Mouse (Mus musculus) cerebellum, adult 9-10 months (tissue): Measurements from ENCODE around the gene Enpp1.

ENCODE experiments used
- DNase-seq: peaks from one replicate; pipeline ENCODE4 v3.0.0; 2022

The Enpp1 gene

DNA sequence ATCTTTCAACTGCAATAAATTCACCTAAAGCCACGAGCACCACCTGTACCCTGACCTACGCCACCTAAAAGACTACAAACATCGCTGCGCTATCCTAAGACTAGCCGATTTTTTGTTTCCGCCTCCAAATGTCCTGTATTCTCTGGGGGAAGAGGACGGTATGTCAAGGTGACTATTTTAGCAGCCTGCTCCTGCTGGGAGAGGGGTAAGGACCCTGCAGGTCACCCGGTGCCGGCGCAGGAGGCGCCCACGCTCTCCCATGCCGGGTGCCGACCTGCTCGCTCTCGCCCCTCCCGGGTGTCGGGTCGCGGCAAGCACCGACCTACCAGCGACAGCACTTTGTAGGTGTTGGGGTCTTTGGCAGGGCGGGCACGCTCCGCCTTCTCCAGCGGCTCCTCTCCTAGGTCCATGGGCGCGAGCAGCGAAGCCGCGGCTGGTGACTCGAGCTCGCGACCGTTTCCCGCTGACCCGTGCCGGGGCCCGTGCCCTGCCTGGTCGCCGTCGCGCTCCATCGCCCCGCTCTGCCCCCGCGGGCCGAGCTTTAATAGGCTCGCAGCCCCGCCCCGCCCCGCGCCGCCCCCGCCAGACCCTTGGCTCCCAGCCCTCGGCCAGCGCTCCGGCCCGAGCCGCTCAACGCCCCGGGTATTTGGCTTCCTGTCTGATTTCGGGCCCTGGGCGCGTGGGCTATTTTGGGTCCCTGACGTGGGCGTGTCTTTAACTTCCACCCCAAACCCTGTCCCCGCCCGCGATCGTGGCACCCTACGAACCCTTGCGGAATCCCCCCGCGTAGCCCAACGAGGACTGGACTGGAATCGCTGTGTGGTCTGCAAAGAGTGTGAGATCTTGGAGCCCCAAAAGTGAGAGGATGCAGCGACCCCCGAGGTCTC is at the start of gene Enpp1:
Gene Enpp1, minus strand, starts transcription at position 680 of the 887 bp plus-strand sequence.
- DNase-seq = no peak

DNA sequence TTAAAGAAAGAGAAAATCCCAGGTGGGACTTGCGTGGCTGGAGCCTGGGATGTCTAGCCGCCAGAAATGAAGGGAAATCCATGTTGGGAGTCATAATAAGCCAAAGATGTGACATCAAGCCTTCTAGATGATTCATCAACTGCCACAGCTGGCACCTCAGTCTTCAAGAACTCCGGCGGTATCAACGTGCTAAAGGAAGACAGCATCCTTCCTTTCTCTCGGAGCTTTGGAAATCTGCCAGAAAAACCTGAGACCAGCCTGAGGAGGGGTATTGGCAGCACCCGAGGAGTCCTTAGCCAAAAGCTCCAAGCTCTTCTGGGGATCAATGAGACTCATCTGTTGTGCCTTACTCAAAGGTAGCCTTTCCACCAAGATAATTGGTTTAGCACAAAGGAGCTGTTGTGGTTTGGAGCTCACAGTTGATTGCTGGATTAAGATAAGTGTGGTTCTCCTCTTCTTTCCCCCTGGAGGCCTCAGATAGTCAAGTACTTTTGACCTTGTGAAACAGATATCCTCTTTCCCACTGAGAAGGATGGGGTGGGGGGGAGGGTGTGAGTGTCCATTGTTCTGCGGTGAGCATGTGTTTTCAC is 46.5 kb upstream of the Enpp1 start:
- no peak for DNase-seq

DNA sequence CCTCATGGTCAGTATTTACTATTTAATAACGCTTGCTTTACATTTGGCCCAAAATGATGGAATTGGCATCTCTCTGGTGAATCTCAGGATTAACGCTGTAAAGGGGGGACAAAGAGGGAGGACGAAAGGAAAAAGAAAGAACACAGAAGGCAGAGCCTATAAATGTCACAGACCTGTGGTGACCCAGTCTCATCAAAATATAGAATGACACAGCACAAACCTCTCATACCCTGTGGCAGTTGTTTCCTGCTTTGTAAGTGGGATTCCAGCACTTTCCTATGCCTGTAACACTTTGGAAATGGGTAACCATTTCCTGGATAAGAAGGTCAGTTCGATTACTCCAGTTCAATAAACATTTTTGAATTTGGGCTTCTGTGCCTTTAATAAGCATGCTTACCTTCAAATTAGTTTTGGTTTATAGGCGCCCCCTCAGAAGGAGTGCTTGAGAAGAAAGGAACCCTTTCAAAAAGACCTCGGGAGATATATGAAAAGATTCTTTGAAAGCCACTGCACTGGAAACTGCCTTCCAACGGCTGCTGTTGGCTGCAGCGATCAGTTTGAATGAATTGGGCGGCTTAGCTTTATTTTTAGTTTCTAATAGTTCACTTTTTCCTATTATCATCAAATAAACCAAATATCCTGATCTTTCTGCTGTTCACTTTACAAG is 43.0 kb upstream of the Enpp1 start:
- no peak for DNase-seq

DNA sequence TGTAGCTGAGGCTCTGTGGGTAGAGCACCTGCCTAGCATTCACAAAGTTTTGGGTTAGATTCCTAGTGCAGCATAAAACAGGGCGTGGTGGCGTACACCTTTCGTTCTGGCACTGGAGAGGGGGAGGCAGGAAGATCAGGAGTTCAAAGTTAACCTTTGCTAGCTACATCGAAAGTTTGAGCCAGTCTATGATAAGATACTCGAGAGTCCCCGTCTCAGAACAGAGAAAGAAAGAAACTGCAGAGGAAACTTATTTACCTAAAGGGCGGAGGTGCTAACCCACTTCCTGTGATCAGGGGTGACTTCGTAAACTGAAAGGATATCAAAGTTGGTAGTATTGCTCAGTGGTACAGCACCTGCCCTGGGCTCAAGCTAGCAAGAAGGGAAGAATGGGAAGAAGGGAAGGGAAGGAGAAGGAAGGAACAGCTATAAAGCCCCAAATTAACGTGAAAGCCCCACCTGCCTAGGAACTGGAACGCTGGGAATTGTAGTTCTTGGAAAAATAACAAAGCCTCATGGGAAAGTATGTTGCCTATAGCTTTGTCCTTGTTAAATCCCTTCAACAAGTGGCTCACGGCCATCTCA is 42.4 kb upstream of the Enpp1 start:
- DNase-seq = no peak

DNA sequence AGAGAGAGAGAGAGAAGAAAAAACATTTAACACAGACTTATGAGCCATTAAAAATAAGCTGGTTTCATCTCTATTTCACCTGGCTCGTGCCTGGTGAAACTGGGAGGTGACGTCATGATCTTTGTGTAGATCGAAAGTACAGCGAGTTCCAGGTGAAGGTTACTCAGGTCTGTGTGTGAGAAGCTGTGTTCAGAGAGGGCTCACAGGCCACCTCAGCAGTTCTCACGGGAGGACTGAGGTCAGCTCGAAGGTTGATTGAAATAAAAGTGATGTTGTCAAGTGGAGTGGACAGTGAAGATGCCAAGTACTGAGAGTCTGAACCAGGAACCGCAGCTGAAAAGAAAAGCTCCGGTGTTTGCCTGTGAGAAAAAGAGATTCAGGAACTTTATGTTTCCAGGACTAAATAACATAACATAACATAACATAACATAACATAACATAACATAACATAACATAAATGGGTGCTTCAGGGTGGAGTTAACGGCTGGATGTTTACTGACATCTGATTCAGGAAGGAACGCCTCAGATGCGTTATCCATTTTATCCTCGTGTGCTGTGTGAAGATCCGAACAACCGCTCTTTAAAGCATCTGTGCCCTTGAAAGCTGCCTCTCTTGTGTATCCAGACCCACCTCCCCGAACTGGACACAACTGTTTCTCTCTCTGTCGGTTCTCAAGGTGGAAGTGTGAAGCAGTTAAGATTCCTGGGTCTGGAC is 41.7 kb upstream of the Enpp1 start:
- DNase-seq = no peak

DNA sequence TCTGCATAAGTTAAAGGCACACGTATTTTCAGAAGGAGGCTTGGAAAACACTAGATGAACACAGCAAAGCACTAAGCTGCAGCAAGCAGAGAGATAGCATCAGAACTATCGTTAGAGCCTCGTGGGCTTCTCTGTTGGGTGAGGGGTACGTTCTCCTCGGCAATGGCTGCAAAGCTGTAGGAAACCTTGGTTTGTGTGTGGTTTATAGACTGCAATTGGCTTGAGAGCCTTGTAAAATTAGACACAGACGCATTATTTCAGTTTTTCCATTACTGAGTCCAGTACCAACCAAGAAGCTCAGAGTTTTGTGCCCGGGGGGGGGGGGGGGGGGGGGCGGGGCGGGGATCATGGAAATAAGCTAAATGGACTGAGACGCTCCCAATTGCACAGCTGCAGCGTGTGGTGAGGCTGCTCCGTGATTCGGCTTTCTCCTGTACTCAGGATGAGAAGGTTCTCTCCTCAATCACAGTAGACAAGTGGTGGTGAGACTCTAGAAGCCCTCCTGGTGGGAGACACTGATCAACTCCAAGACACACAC is 31.1 kb upstream of the Enpp1 start:
- DNase-seq = no peak

DNA sequence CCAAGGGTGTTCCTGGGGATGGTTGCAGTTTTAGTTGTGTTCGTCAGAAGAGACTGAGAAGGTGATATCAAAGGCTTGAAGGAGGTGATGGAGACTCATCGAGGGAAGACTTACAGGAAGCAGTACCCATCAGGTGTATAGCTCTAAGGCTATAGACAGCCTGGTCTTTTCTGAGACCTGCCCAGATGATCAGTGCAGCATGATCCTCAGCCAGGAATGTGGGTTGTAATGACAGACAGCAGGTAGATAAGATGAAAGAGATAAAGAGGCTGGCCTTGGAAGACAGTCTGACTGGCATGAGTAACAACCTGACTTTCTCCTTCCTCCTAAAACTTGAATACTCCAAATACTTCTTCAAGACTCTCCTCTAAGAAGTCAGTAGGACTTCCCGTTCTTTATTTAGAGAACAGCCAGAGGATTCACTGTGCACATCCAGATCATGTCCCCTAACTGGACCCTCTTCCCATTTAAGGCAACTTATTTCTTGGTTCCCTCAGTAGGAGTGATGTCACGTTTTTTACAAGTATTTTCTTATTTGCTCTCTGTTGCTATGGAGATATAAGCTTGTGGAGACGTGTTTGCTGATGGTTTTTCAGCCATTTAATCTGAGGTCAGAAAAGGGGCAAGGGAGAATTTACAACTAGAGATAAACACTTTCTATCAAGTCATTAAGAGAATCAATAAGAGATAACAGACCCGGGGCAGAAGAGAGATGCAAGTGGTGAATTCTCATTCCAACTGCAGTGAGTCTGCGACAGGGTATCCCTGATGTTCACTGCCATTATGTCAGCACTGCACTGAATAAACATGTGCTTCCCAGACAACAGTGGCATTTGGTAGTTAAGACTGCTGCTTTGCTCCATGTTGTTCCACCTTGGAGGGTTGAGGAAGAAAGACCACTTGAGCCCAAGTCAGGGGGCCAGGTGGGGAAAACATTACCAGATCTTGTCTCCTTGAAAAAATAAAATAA is 29.6 kb upstream of the Enpp1 start:
- no peak for DNase-seq

DNA sequence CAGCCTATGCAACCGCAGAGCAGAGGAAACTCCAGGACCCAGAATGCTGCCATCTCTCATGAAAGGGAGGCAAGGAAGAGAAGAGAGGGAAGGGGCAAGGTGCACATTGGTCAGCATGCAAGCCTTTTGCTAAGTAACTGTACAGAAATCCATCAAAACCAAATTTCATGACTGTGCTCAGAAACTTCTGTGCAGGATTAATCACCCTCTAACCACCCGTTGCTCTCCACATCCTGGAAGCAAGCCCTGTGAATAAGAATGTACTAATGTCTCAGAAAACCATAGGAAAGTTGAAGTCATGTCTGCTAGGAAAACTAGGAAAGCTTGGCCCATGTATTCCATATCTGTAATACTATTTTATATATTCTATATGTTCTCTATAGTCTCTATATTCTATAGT is 27.2 kb upstream of the Enpp1 start:
- DNase-seq = no peak

DNA sequence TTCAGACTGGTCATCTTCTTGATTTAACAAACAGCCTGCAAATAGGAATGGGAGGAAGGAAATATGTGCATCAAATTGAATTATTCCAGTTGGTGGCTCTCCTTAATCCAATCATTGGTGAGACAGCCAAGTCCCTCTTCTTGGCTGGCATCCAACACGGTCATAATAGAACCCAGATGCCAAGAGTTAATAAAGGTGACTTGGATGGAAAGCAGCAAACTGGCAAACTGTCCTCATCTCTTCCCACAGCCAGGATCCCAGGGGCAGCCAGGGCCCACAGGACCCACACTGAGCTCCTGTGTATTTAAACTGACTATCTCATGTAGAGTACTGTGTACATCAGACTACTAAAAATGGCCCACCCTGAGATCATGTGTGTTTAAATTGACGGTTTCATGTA is 26.5 kb upstream of the Enpp1 start:
- no peak for DNase-seq

DNA sequence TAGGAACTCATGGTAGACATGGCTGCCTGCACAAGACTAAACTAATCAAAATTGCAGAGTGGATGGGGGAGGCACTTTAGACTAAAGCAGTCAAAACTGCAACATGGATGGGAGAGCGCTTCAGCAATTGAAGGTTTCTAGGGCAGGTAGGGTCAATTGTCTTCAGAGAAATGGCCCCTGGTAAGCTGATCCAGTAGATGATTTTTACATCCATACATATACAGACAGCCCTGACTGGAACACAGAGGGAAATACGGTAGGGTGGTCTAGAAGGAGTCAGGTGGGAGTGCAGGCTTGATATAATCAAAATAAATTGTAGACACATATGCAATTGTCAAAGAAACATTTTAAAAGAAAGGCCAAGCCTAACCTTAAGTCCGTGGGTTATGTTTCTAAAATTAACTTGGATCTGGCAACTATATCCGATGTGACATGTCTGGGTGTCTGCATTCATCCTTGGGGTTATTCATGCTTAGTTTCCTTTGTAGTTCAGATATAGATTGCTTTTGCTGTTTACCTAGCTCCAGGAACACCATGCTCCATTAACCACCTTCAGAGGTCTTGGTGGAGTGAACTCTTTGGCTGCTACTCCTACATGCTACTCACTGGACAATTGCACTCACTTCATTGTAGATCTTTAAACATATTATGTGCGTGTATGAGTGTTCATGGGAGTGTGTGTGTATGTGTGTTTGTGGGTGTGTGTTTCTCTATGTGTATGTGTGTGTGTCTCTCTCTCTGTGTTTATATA is 23.2 kb upstream of the Enpp1 start:
- DNase-seq = no peak

DNA sequence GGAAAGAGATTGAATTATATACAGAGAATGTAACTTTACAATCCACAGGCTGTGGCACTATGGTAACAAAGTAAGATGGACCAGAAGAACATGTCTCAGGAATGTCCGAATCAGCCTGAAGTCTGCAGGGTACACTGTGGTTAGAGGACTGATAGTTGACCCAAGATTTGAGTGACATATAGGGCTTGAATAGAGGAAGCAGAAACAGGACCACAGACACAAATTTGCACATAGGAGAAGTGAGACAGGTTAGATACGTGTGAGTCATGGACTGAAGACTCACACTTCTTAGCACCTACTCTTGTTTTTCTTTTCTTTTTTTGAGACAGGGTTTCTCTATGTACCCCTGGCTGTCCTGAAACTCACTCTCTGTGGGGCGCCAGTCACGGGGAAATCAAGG is 15.5 kb upstream of the Enpp1 start:
- DNase-seq = no peak

DNA sequence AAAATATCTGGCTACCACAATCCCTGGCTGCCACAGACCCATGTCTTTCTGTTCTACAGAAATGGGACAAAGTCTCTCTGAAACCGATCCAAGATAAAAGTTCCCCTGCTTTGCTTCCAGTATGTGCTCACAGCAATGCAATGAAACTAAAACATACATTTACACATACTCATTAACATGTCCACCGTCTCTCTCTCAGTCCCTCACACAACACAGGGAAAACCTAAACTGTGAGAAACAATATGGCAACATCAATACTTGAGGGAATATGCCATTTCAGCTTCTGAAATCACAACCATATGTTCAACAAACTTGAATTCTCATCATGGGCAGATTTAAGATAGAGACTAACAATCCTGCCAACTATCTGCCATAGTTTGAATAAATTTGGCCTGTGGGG is 13.2 kb upstream of the Enpp1 start:
- DNase-seq = no peak

DNA sequence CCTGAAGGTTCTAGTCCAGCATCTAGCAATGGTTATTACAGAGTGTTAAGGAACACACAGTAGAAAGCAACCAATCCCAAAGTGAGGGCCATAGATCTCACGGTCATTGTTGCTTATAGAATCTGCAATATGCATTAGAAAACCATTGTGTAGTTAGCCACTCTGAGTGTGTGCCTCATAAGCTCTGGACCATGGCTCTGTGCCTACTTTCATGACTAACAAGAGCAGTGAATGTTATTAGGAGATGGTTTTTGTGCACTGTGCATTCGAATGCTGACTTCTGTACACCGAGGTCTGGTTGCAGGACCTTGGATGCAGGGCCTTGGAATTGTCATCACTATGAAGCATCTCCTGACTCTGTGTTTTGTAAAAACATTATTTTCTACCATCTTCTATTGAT is 9.9 kb upstream of the Enpp1 start:
- DNase-seq = no peak

DNA sequence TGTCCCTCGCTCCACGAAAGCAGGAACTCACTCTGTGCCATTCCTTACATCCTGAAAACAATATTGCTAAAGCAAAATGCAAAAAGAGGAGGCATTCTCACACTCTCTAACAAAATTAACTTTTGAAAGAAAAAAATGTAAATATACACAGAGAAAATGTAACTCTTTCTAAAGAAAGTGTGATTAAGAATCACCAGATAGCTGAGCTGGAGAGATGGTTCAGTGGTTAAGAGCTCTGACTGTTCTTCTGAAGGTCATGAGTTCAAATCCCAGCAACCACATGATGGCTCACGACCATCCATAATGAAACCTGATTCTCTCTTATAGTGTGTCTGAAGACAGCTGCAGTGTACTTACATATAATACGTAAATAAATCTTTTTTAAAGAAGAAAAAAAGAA is 7.4 kb upstream of the Enpp1 start:
- no peak for DNase-seq

DNA sequence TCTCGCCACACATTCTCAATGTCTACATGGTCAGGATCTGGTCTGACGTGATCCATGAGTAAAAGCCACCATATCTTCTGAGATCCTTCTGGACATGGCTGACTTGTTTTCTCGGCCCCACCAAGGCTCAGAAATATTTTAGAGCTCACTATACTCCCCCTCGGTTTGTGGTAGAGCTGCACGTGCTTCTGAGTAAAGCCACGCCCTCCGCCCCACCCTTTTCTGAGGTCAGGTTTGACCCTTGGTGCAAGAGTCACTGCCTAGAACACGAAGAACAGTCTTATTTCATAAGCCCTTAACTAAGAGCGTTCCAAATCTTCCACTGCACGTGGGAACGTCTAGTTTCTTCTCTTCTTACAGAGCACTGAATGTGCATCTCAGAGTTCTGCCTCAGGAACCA is 6.8 kb upstream of the Enpp1 start:
- DNase-seq = no peak

DNA sequence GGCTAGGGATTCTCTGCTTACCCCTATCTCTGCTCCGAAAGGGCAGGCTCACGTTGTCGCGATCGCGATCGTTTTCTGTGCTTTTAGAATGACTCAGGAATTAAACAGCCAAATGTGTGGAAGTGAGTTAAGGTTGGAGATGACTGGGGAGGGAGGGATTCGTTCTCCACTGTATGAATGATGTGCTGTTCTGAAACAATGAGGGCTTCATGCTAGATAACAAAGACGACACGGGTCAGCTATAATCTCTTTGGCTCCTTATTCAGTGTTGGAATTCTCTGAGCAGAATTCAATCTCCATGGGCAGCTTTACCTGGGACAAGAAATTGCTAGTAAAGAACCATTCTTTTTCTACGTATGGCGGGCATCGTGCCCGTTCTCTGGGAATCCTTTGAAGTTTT is 6.1 kb upstream of the Enpp1 start:
- DNase-seq = no peak

DNA sequence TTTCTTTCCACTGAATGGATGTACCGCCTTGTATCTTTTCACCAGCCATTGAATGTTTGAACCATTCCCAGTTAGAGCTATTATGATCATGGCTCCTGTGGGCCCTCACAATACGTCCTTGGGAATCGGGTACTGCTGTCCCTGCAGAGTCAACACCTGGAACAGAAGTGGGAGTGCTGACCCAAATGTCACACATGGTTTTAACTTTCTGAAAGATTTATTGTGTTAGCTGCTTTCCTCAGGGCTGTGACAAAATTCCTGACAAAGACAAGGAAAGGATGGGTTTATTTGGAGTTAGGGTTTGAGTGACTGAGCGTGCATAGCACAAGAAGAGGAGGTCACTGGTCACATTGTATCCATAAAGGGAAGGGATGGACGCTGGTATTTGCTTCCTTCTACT is 4.3 kb upstream of the Enpp1 start:
- no peak for DNase-seq

DNA sequence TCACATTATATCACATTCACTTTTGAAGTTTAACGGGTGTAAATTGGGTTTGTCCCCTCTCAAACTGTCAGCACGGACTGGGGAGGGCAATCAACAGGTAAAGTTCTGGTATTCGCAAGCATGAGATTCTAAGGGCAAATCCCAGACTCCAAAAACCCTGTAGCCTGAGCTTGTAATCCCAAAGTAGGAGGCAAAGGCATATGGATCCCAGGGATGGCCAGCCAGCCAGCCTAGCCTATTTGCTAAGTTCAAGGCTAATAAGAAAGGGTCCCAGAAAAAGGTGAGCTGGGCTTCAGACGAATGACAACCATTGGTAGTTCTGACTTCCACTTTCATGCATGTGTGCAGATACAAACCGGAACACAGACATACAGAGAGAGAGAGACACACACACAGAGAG is 942 bp upstream of the Enpp1 start:
- no peak for DNase-seq

DNA sequence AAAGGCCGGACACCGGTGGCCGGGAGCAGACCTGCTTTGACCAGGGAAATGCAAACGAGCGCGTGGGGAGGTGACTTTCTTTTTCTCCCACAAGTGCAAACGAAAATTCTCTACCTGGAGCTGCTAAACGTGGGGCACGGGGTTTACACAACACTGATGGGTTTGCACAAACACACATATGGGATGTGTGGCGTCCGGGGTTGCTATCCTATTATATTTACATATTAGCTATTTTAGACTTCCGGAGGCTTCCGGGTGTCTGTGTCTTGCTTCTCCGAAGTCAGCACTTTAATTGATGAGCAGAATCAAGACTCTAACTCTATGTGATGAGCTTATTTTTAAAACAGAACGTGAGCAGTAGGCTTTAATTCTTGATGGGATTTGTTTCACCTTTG is 405 bp upstream of the Enpp1 start:
- no peak for DNase-seq

DNA sequence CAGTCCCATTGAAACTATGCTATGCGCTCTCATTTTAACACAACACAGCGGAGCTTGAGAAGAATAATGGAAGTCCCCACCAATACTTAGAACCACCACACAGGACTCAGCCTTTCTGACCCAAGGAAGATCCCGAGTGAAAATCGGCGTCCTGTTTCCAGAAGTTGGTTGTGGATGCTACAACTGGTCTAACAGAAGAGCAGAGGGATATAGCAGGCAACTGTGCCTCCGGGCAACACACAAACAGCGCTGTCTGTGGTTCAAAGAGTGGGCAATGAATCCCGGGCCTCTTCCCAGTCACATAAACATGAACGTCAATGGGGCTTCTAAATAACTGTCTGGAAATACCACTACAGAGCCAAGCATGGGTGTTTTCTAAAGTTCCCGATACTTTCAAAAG is 888 bp downstream of the Enpp1 start:
- DNase-seq = no peak

DNA sequence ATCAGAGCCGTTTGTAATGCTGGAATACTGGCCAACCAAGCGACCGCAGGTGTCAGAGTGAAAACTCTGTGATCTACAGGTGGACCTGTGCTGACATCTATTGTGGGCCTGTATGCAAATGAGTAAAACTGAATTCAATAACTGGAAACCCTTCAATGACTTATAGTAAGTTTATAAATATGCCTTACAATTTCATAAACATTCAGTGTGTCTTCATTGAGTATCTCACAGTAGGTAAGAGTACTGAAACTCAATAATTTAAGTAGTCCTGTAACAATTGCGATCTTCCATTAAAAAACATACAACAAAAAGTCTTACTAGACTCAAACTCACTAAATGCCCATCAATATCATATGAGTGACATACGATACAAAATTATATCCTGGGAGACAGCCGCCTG is 1.6 kb downstream of the Enpp1 start:
- DNase-seq = no peak
